Mouse (Mus musculus) midbrain, embryonic 16.5 days (tissue): Measurements from ENCODE around the gene Tcl1b1. TPM values are rescaled to one million over a fixed set of nuclear protein-coding genes. Genes with fewer than 3 reads are reported as not detected.
"Not testable (repeated sequence)": the region's sequence is repeated elsewhere in the genome, so short reads cannot be mapped to it uniquely, and the experiment has no call there.

ENCODE experiments used
- ATAC-seq: fragments of 200-750 bp; cut with Nextera tagmentation; 2 replicates; pipeline ENCODE4 v1.8.0; 2017; ENCODE audit warnings: moderate TSS enrichment
- H3K27ac ChIP-seq: fragments of 300-500 bp; sonication (generic); 2 replicates; pipeline ENCODE4 v1.5.1; 2014; ENCODE audit warnings: mild to moderate bottlenecking, low read length, mixed read lengths
- H3K27me3 ChIP-seq: fragments of 300-500 bp; sonication (generic); 2 replicates; pipeline ENCODE4 v1.6.1; 2014; ENCODE audit warnings: low read depth, low read length, mixed read lengths; ENCODE audit not compliant: control insufficient read depth, insufficient read depth
- H3K36me3 ChIP-seq: fragments of 300-500 bp; sonication (generic); 2 replicates; pipeline ENCODE4 v1.6.1; 2014; ENCODE audit warnings: mild to moderate bottlenecking, low read length, moderate library complexity, mixed read lengths; ENCODE audit not compliant: control insufficient read depth, insufficient read depth
- H3K4me1 ChIP-seq: fragments of 300-500 bp; sonication (generic); 2 replicates; pipeline ENCODE4 v1.6.1; 2014; ENCODE audit warnings: mild to moderate bottlenecking, low read length, mixed read lengths; ENCODE audit not compliant: control insufficient read depth, insufficient read depth
- H3K4me2 ChIP-seq: fragments of 300-500 bp; sonication (generic); 2 replicates; pipeline ENCODE4 v1.6.1; 2014; ENCODE audit warnings: mild to moderate bottlenecking, low read length, mixed read lengths
- H3K4me3 ChIP-seq: fragments of 300-500 bp; sonication (generic); 2 replicates; pipeline ENCODE4 v1.5.1; 2014; ENCODE audit warnings: low read depth, mild to moderate bottlenecking, low read length, moderate library complexity, mixed read lengths
- H3K9ac ChIP-seq: fragments of 300-500 bp; sonication (generic); 2 replicates; pipeline ENCODE4 v1.6.1; 2014; ENCODE audit warnings: low read depth, low read length, mixed read lengths
- H3K9me3 ChIP-seq: fragments of 300-500 bp; sonication (generic); replicated peaks from 2 replicates; pipeline ENCODE4 v1.6.1; 2014; ENCODE audit warnings: mild to moderate bottlenecking, low read length, mixed read lengths; ENCODE audit not compliant: control insufficient read depth, poor library complexity, severe bottlenecking
- WGBS: fragments of 180-500 bp; shearing (Covaris S2); extraction: QIAGEN DNeasy Blood & Tissue Kit; methylation state at CpG from one replicate; pipeline ENCODE4 v1.1.7; 2014; 5-methylcytosine and 5-hydroxymethylcytosine counted together
- polyA plus RNA-seq: library from polyadenylated mRNA; unstranded; fragments of >200 nt; fragmentation: Nextera tagmentation; extraction: Ambion mirVana; gene quantifications from 2 replicates; pipeline ENCODE4 v1.2.1, GENCODE M21; 2015

Gene Tcl1b1
- not detected in 2 replicates for polyA plus RNA-seq

DNA sequence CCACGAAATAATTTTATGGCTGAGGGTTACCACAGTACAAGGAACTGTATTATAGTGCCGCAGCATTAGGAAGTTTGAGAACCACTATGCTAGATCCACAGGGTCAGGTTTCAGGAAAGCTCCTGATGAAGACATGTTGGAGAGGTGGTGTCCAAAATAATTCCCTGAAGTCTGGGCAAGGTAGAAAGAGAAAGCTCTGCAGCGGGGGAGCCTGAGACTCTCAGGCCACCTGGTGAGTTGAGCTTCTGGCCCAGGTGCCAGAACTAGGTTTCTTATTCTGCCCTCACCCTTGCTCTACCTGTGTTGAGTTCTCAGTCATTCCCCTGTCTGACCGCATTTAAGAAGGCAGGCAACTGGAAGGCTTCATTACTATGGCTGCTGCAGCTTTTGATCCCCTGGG, at the start of gene Tcl1b1:
TSS of gene Tcl1b1 (plus strand) at position 301 of the 400 bp plus-strand sequence.
- Histone ChIP-seq H3K9ac (no peak within 1 kb of the TSS), H3K27ac (no peak within 1 kb of the TSS), H3K4me2 (no peak within 1 kb of the TSS), H3K9me3 (no peaks in the 10 kb centered on the region), H3K27me3 (no peaks in the 10 kb centered on the region), H3K4me3 (no peak within 1 kb of the TSS), H3K4me1 (no peaks in the 10 kb centered on the region), H3K36me3 (no peaks in the 10 kb centered on the region)
- WGBS: 86% methylated on average over 4 of the region's 4 CpGs
- ATAC-seq: no peak

DNA sequence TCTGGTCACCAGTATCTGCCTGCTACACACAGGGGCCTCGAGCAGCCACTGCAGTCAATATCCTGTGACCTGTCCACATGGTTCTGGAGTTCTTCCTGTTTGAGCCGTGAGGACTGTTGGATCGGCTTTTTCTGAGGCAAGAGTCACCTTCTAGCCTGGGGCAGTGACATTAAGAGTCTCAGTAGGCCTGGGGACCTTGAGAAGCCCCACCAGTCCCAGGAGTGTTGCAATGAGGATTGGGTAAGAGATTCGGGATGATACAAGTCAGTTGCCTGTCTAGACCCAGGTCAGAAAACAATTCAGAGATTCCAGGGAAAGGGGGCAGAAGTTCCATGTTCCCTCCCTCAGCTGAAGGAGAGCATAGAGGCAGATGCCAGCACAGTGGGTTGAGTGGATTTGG, 49.7 kb upstream of the Tcl1b1 start:
- Histone ChIP-seq H3K9ac (no peak overlapping the region), H3K27me3 (no peaks in the 10 kb centered on the region), H3K36me3 (no peaks in the 10 kb centered on the region), H3K9me3 (no peaks in the 10 kb centered on the region), H3K27ac (no peak overlapping the region), H3K4me1 (peaks cover 12% of the 10 kb centered on the region), H3K4me2 (no peak overlapping the region), H3K4me3 (no peak overlapping the region)
- no peak for ATAC-seq
- 78% methylated on average over 4 of the region's 4 CpGs for whole genome bisulfite sequencing

DNA sequence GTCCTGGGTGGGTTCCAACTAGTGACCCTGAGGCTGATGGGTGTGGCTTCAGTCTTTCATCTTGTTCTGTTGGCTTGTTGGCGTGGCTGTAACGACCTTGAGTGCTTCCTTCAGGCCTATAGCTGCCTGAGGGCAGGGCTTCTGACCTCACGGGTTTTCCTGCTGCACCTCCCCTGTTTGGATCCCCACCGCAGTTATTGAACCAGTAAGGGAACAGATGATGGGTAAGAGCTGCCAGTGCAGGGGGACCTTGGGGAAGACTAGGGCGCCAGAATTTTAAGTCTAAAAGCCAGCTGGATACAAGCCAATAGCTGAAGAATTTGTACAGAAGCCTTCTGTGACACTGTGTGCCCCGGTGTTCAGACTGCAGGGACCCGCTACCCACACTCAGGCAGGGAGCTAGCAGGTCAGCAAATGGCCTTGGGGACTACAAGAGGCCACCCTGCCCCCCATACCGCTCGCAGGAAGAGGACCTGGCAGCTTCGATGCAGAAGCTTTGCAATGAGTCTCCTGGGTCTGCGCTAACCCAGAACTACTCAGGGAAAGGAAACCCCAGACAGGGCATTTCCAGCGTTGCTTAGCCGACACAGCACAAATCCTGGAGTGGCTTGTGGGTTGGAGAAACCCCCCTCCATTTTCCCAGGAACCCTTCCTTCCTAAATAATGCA, 47.0 kb upstream of the Tcl1b1 start:
- Histone ChIP-seq H3K36me3 (no peaks in the 10 kb centered on the region), H3K9ac (no peak overlapping the region), H3K4me2 (peak overlapping the region; percentile 14; the same call in 1 of the 2 replicates), H3K4me3 (no peak overlapping the region), H3K27ac (peak overlapping the region; percentile 60), H3K9me3 (no peaks in the 10 kb centered on the region), H3K4me1 (peaks cover 12% of the 10 kb centered on the region), H3K27me3 (no peaks in the 10 kb centered on the region)
- peak; percentile 53; the same call in 1 of the 2 replicates for ATAC-seq
- 38% methylated on average over 13 of the region's 13 CpGs for WGBS

DNA sequence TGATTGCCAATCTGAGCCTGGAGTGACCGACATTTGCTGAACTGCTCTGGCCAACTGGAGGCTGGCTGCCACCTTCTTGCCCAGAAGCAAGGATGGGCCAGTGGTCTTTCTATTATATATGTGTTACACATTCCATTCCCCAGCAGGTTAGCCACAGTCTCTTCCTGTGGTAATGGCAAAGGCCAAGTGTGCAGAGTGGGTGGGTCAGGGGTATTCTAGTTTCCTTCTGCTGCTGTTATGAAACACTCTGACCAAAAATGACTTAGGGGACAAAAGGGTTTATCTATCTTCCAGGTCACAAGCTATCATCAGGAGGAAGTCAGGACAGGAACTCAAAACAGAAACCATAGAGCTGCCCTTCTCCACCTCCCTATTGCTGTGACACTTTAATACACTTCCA, 42.8 kb upstream of the Tcl1b1 start:
- Histone ChIP-seq H3K27ac (no peak overlapping the region), H3K4me1 (peaks cover 12% of the 10 kb centered on the region), H3K4me2 (no peak overlapping the region), H3K9me3 (no peaks in the 10 kb centered on the region), H3K36me3 (no peaks in the 10 kb centered on the region), H3K27me3 (no peaks in the 10 kb centered on the region), H3K9ac (no peak overlapping the region), H3K4me3 (no peak overlapping the region)
- WGBS: 92% methylated on average over 1 of the region's 1 CpGs
- no peak for ATAC-seq

DNA sequence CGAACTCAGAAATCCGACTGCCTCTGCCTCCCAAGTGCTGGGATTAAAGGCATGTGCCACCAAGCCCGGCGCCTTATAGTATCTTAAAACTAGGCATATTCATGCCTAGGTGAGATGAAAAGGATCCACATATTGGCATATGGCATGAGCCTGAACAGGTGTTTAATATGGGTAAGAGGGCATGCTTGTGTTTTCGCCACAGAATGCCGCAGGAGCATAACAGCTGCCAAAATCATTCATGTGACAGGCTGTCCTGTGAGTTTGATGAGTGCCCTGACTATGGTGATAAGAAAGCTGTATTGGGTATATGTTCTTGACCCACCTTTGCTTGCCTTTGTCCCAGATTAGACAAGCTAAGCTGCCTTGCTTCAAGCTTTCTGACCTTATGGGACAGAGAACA, 34.1 kb upstream of the Tcl1b1 start:
- no peaks in the 10 kb centered on the region for H3K9me3 ChIP-seq
- 83% methylated on average over 6 of the region's 6 CpGs for WGBS
- no peak for ATAC-seq
- no peak overlapping the region for H3K4me2 ChIP-seq
- H3K9ac ChIP-seq: no peak overlapping the region
- no peak overlapping the region for H3K27ac ChIP-seq
- no peak overlapping the region for H3K4me3 ChIP-seq
- H3K36me3 ChIP-seq: no peaks in the 10 kb centered on the region
- H3K27me3 ChIP-seq: no peaks in the 10 kb centered on the region
- no peaks in the 10 kb centered on the region for H3K4me1 ChIP-seq

DNA sequence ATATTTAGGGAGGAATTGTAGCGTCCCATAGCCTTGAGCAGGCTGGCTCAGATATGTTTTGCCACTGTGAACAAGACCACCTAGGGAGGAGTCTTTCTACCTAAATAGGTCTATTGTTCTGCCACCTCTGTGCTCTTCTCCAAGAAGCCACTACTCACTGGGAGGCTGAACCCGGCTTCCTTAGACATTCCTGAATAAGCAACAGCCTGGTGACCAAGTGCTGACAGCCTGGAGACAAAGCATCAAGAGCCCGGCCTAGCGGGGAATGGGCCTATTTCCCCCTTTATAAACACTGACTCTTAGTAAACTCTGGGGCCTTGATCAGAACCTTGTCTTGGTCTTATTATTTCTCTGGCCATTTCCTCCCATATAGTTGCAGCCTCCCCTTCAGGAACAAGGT, 33.0 kb upstream of the Tcl1b1 start:
- Histone ChIP-seq H3K27me3 (no peaks in the 10 kb centered on the region), H3K36me3 (no peaks in the 10 kb centered on the region), H3K9ac (no peak overlapping the region), H3K4me2 (no peak overlapping the region), H3K4me1 (no peaks in the 10 kb centered on the region), H3K27ac (no peak overlapping the region), H3K4me3 (no peak overlapping the region), H3K9me3 (no peaks in the 10 kb centered on the region)
- ATAC-seq: no peak
- WGBS: 36% methylated on average over 4 of the region's 4 CpGs

DNA sequence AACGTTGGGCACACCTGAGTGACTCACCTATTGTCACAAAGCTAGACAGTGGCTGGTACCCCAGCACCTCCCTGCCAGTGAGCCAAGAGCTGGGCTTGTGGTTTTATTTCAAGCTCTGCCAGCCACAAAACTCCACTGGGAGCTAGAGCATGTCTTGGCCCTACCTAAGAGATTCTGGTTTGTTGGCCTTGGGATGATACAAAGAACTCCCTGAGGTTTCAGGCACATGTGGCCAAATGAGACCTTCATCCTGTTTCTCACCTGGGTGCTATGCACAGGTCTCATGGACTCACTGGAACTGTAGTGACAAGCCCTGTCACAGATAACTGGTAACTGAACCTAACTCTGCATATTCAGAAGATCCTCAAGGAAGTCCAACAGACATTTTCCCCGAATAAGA, 31.9 kb upstream of the Tcl1b1 start:
- H3K36me3 ChIP-seq: no peaks in the 10 kb centered on the region
- no peak overlapping the region for H3K9ac ChIP-seq
- no peaks in the 10 kb centered on the region for H3K27me3 ChIP-seq
- H3K9me3 ChIP-seq: no peaks in the 10 kb centered on the region
- H3K4me1 ChIP-seq: no peaks in the 10 kb centered on the region
- no peak for ATAC-seq
- H3K4me2 ChIP-seq: no peak overlapping the region
- WGBS: 86% methylated on average over 2 of the region's 2 CpGs
- no peak overlapping the region for H3K4me3 ChIP-seq
- no peak overlapping the region for H3K27ac ChIP-seq

DNA sequence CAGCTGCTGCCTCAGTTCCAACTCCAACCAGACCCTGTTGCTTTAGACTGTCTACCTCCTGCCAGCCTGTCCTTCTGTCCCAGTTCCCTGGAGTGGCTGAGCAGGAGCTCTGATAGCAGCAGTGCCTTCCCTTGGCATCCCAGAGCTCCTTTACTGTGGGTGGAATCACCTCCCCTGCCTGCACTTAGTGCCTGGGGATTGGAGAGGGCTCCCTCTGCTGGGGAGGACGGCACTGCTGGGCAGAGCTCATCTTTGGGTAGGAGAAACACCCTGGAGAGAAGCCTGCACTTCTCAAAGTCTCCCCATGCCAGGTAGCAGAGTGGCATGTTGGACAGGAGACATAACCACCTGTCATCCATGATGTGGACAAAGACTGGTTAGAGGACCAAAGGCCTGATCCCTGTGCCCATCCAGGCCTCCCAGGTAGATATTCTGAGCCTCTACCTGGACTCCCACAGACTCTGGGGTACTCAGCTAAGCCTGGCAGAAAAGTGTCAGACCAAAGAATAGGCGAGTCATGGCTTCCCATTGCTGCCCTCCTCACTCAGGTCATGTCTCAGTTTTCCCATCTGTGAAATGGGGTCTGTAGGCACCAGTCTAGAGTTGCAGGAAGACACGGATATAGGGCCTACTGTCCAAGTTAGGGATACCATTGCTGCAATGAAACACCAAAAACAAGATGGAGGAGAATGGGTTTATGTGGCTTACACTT, 29.8 kb upstream of the Tcl1b1 start:
- H3K4me1 ChIP-seq, H3K4me3 ChIP-seq, H3K36me3 ChIP-seq, H3K9ac ChIP-seq, ATAC-seq, H3K27me3 ChIP-seq, H3K4me2 ChIP-seq, H3K9me3 ChIP-seq, H3K27ac ChIP-seq: not testable (repeated sequence)
- WGBS: 74% methylated on average over 3 of the region's 3 CpGs

DNA sequence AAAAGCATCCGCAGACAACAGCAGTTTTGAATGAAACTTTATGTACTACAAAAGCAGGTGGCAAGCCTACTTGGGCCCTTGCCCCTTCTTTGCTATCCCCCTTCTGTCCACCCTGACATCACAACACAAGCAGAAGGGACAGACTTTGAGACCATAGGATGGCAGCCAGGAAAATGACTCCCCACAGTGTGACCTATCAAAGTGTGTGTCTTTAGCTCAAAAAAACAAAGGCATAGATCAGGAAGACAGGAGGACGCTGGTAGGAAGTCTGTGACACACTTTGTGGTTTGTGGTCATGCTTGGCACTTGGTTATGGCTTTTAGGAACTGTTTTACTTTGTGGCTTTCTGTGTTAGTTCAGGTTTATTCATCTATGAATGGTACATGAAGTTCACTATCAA, 25.3 kb upstream of the Tcl1b1 start:
- H3K4me3 ChIP-seq, H3K36me3 ChIP-seq, H3K27me3 ChIP-seq, H3K27ac ChIP-seq, H3K4me2 ChIP-seq, ATAC-seq, H3K9me3 ChIP-seq, H3K9ac ChIP-seq, H3K4me1 ChIP-seq: not testable (repeated sequence)
- 71% methylated on average over 2 of the region's 2 CpGs for WGBS
